Mouse (Mus musculus) liver, embryonic 14.5 days (tissue): ENCODE results near the gene Lce1e.

Experiments used
- CTCF ChIP-seq: IDR thresholded peaks from 2 replicates; pipeline ENCODE4 v1.5.1; 2016; ENCODE audit warnings: antibody characterized with exemption, low read depth, control low read depth
- EP300 ChIP-seq: IDR thresholded peaks from 2 replicates; pipeline ENCODE4 v1.6.1; 2016; ENCODE audit warnings: antibody characterized with exemption, low read depth

DNA sequence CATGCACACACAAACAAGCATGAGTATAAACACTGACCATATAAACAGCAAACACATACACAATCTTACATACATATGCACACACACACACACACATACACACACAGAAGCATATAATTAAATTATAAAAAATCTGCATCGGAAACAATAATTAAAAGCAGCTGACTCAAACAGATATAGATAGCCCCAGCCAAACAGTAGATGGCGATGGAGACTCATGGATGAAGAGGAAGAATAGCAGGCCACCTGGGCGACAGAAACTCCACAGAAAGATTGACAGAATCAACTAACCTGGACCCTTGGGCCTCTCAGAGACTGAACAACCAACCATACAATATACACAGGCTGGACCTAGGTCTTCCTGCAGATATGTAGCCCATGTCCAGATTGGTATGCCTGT lies 44.3 kb upstream of the Lce1e start:
- TF ChIP-seq CTCF (no peak), EP300 (no peak)
